Mouse (Mus musculus) heart, postnatal 0 days (tissue): ENCODE measurements around the gene Cfap206.
A peak's percentile ranks its signal among the peaks of the same experiment; 100 is the strongest.

Source experiments
- CTCF ChIP-seq: IDR thresholded peaks from 2 replicates; pipeline ENCODE4 v1.5.1; 2016; ENCODE audit warnings: antibody characterized with exemption, control low read depth, low read depth
- EP300 ChIP-seq: IDR thresholded peaks from 2 replicates; pipeline ENCODE4 v1.6.1; 2016; ENCODE audit warnings: antibody characterized with exemption, low read depth

- TF ChIP-seq CTCF (0 out of 2 replicates have a peak, but pooled peaks have one; percentile 7), EP300 (no peak)
These were observed 49.5 kb downstream of the Cfap206 start for GRCm38 (mm10) chr4:34680530-34680929.
